Mouse (Mus musculus) stomach, postnatal 0 days (tissue): ENCODE measurements at regions not wholly inside any gene's neighbourhood (a gene's known extent, or its start where the extent isn't known, plus 50 kb on each side); places are given as distances from the start of the nearest gene placed in this dataset.

Source experiments
- CTCF ChIP-seq: IDR thresholded peaks from 2 replicates; pipeline ENCODE4 v1.5.1; 2016; ENCODE audit warnings: antibody characterized with exemption, low read depth, mild to moderate bottlenecking, moderate library complexity
- EP300 ChIP-seq: optimal IDR thresholded peaks from 2 replicates; pipeline ENCODE3; 2016; ENCODE audit warnings: antibody characterized with exemption

DNA sequence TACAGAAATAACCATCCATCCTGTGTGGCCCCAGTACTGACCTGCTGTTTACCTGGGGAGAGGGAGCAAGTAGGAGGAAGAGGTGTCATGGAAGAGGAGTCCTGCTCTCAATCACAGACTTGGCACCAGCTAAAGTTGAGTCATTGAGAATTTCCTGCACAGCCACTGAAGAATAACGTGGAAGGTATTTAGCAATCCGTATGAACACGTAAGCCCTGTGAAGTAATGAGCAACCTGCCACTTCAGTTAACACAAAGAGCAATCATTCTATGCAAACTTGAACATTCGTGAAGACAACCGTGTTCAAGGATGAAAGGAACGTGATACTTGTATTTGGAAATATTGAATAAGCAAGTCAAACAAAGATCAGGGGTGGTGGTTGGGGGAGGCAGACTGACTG lies 77.6 kb upstream of the Ccdc91 start:
- TF ChIP-seq EP300 (no peak), CTCF (no peak)
